Mouse (Mus musculus): Measurements from ENCODE around the gene Cntnap1. TPM values are rescaled to one million over a fixed set of nuclear protein-coding genes. Genes with fewer than 3 reads are reported as not detected.
"Not testable (repeated sequence)": the region's sequence is repeated elsewhere in the genome, so short reads cannot be mapped to it uniquely, and the experiment has no call there.

Gene Cntnap1
- total RNA-seq (2021): 1 to 10 TPM; 1.2 to 1.6 TPM
- long read RNA-seq, experiment 1: 0 reads
- long read RNA-seq, experiment 2: 0 reads

DNA sequence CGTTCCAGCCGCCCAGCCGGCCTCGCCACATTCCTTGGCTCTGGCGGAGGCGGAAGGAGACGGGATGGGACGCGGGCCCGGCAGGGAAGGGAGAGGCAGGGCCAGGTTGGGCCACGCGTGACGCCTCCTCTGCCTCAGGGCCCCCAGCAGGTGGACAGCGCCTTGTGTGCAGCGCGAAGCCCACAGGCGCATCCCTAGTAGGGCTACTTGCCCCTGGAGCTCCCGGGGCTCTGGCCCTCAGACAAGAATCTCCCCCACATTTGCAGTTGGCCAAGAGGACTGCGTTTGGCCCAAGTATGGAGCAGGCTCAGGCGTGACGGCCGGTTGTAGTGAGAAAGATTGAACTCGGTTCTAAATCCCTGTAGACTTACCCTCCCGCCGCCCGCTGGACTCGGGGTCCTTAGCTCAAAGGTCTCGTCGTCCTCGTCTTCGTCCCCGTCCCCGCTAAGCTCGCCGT lies at the start of gene Cntnap1:
Gene Cntnap1, plus strand, starts transcription at position 170 of the 457 bp plus-strand sequence.
- peak within 1 kb of the TSS; percentile 89 for H3K4me3 ChIP-seq
- TF ChIP-seq CTCF (IDR thresholded peaks at IDR 0.05): no peak
- peak; percentile 93 for DNase-seq
- intact Hi-C loops (cut with DNase I): loop anchor here (5.0 kb wide), 1 partner anchor 188 kb away; no protein-coding TSS in a partner anchor
- H3K27ac ChIP-seq: peak within 1 kb of the TSS; percentile 99

- intact Hi-C loops (cut with DNase I): no loop called here
- no peak for DNase-seq
These were observed 49.7 kb upstream of the Cntnap1 start for GRCm38 (mm10) chr11:101120545-101121188.

GRCm38 (mm10) chr11:101124494-101124893 lies 45.8 kb upstream of the Cntnap1 start:
- intact Hi-C loops (cut with DNase I); H3K4me3 ChIP-seq; DNase-seq; H3K27ac ChIP-seq: not testable (repeated sequence)

More at GRCm38 (mm10) chr11:101120545-101121188, 49.7 kb upstream of the Cntnap1 start:
- Histone ChIP-seq H3K4me3 (peak overlapping the region; percentile 99), H3K27ac (peak overlapping the region; percentile 91)
- no peak for TF ChIP-seq CTCF (IDR thresholded peaks at IDR 0.05)

- H3K27ac ChIP-seq; DNase-seq; H3K4me3 ChIP-seq; intact Hi-C loops (cut with DNase I): not testable (repeated sequence)
These were observed 45.3 kb upstream of the Cntnap1 start for GRCm38 (mm10) chr11:101125008-101125407.

- Histone ChIP-seq H3K4me3 (no peak overlapping the region), H3K27ac (0 out of 2 replicates have a peak overlapping the region, but pooled peaks have one; percentile 8)
- peak; percentile 29; the same call in 1 of the 2 replicates for TF ChIP-seq CTCF (IDR thresholded peaks at IDR 0.05)
- intact Hi-C loops (cut with DNase I): no loop called here
- DNase-seq: peak; percentile 44
These were observed 43.2 kb upstream of the Cntnap1 start for GRCm38 (mm10) chr11:101127075-101127474.

DNA sequence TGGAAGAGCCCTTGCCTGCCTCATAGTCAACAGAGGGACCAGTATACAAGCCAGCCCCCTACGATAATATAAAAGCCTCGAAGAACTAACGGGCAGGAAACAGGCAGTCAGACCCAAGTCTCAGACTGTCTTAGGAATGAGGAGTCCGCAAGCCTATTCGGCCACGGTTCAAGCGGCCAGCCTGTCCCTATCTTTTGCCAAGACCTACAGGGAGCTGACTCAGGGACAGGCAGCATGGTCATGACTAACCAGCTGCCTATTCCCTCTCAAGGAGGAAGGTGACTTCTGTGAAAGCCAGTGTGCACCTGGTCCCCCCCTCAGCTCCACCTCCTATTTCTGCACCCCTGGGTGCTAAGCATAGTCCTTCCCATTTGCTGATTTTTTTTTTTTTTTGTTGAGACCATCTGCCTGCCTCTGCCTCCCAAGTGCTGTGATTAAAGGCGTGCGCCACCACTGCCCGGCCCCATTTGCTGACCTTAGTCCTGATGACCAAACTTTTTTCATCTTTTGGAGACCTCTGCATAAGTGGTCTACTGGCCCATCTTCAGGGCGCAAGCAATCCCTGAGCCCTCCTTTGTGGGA lies 41.2 kb upstream of the Cntnap1 start:
- DNase-seq: peak; percentile 79
- H3K4me3 ChIP-seq: peak overlapping the region; percentile 40
- intact Hi-C loops (cut with DNase I): no loop called here
- TF ChIP-seq CTCF (IDR thresholded peaks at IDR 0.05): no peak
- peak overlapping the region; percentile 92 for H3K27ac ChIP-seq

DNA sequence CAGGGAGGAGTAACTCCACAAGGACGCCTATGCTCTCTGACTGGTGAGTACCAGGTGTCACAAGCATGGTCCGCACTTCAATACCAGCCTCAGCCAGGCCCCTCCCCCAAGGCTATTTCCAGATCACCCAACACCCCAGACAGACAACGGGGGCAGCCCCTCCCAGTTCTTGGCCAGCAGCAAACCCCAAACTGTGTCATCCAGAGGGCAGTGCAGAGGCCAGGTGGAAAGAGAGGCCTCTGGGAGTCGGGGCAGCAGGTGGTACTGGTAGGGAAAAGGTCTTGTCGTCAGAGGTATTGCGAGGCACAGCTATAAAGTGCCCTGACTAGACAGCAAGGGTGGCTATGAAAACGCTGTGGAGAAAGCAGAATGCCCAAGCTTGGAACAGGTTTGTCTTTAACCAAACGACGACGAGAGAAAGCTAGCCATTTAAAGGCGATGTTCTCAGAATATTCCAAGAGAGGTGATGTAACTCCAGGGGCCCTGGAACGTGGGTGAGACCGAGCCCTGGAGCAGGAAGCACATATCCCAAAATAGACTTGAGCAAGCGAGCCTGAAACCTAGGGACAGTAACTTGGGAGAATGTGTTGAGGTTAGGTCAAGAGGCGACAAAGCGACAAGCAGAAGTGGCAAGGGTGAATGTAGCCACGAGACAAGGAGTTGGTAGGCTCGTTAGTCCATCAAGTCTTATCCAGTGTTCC lies 40.1 kb upstream of the Cntnap1 start:
- intact Hi-C loops (cut with DNase I): loop anchor here (2.0 kb wide), 1 partner anchor 39 kb away; no protein-coding TSS in a partner anchor
- DNase-seq: peak; percentile 93
- Histone ChIP-seq H3K27ac (peak overlapping the region; percentile 92), H3K4me3 (peak overlapping the region; percentile 41)
- no peak for TF ChIP-seq CTCF (IDR thresholded peaks at IDR 0.05)

GRCm38 (mm10) chr11:101131187-101131586 lies 39.1 kb upstream of the Cntnap1 start:
- peak; percentile 54 for DNase-seq
- H3K27ac ChIP-seq: peak overlapping the region; percentile 92
- H3K4me3 ChIP-seq: no peak overlapping the region; the same call in 1 of the 2 replicates
- no peak for TF ChIP-seq CTCF (IDR thresholded peaks at IDR 0.05)
- intact Hi-C loops (cut with DNase I): loop anchor here (2.0 kb wide), 1 partner anchor 38 kb away; no protein-coding TSS in a partner anchor

DNA sequence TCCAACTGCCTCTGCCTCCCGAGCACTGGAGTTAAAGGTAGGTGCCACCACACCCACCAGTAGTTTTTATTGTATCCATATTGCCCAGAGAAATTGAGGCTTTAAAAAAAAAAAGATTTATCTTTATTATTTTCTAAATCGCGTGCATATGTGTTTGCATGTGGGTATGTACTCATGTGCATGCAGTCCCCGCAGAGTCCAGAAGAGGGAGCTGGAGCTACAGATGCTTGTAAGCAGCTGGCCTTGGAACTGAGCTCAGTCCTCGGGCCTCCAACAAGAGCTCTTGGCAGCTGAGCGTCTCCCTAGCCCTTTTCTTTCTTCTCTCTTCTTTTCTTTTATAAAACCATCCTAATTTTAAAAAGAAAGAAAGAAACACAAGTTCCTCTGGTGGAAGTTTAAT lies 38.6 kb upstream of the Cntnap1 start:
- intact Hi-C loops (cut with DNase I): loop anchor here (2.0 kb wide), 1 partner anchor 37 kb away; no protein-coding TSS in a partner anchor
- peak; percentile 54 for TF ChIP-seq CTCF (IDR thresholded peaks at IDR 0.05)
- peak; percentile 51 for DNase-seq
- no peak overlapping the region for H3K4me3 ChIP-seq
- peak overlapping the region; percentile 92 for H3K27ac ChIP-seq

GRCm38 (mm10) chr11:101133037-101133436 lies 37.3 kb upstream of the Cntnap1 start:
- no peak for DNase-seq
- Histone ChIP-seq H3K4me3 (no peak overlapping the region), H3K27ac (no peak overlapping the region)
- no peak for TF ChIP-seq CTCF (IDR thresholded peaks at IDR 0.05)
- intact Hi-C loops (cut with DNase I): no loop called here

DNA sequence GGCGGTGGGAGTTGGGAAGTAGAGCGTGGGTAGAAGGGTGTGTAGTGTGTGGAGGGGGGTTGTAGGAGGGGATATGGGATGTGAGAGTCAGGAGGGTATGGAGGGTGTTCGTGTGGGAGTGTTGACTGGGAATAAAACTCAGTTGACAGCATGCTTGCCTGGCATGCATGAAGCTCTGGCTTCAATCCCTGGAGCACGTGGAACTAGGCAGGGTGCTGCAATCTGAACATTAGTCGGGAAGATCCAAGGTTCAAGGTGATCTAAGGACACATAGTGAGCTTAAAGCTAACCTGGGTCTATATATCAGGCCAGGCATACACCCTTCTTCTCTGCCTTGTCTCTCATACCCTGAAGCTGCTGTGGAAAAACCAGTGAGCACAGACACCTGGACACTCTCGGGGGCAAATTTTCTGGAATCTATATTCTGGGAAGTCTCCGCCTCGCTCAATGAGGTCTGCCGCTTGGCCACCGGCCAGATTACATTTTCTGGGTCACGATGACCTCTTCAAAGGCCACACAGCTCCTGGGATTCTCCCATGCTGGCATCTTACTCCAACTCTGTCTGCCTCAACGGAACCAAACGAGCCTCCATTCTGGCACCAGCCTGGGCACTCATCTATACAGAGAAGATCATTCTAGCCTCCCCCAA lies 36.0 kb upstream of the Cntnap1 start:
- DNase-seq: peak; percentile 30

GRCm38 (mm10) chr11:101137000-101137399 lies 33.3 kb upstream of the Cntnap1 start:
- no peak overlapping the region for H3K27ac ChIP-seq
- intact Hi-C loops (cut with DNase I): no loop called here
- no peak overlapping the region for H3K4me3 ChIP-seq
- no peak for DNase-seq
- no peak for TF ChIP-seq CTCF (IDR thresholded peaks at IDR 0.05)

More for the DNA sequence above, 36.0 kb upstream of the Cntnap1 start:
- intact Hi-C loops (cut with DNase I): no loop called here
- H3K27ac ChIP-seq: peak overlapping the region; percentile 57
- no peak for TF ChIP-seq CTCF (IDR thresholded peaks at IDR 0.05)
- no peak overlapping the region for H3K4me3 ChIP-seq

All from gastrocnemius, adult 2 months (tissue).